Mouse (Mus musculus) lung, postnatal 0 days (tissue): ENCODE data around the gene Nt5dc3.

ENCODE experiments used
- CTCF ChIP-seq: IDR thresholded peaks from 2 replicates; pipeline ENCODE4 v1.5.1; 2016; ENCODE audit warnings: antibody characterized with exemption, mild to moderate bottlenecking
- EP300 ChIP-seq: IDR thresholded peaks from 2 replicates; pipeline ENCODE4 v1.6.1; 2016; ENCODE audit warnings: antibody characterized with exemption, mild to moderate bottlenecking, control low read depth

GRCm38 (mm10) chr10:86785396-86785795 lies 6.6 kb downstream of the Nt5dc3 start:
- TF ChIP-seq CTCF: no peak
- TF ChIP-seq EP300: no peak
